Mouse (Mus musculus): Measurements from ENCODE around the gene Gzmk. TPM values are rescaled to one million over a fixed set of nuclear protein-coding genes. Genes with fewer than 3 reads are reported as not detected.

Gzmk gene
- polyA plus RNA-seq, 1 experiment from 2014 or later = not detected

GRCm38 (mm10) chr13:113183310-113183709 is 42.4 kb downstream of the Gzmk start:
- H3K4me3 ChIP-seq (ENCODE audit: low read depth, low read length) = no peak overlapping the region
- H3K4me1 ChIP-seq (replicated peaks; ENCODE audit: control insufficient read depth, insufficient read depth) = no peaks in the 10 kb centered on the region
- H3K9ac ChIP-seq (ENCODE audit: low read length) = no peak overlapping the region
- no peak overlapping the region for H3K27ac ChIP-seq (replicated peaks)
- DNase-seq (ENCODE audit: low spot score) (no peak), ATAC-seq (ENCODE audit: low FRiP score, low TSS enrichment) (peak; percentile 54; the same call in 1 of the 2 replicates)
- H3K27me3 ChIP-seq (ENCODE audit: control insufficient read depth, insufficient read depth, low read length) = no peaks in the 10 kb centered on the region
- WGBS = 63% methylated on average over 8 of the region's 8 CpGs
- H3K9me3 ChIP-seq (ENCODE audit: control insufficient read depth, low read length) = no peaks in the 10 kb centered on the region
- no peak overlapping the region for H3K4me2 ChIP-seq (replicated peaks; ENCODE audit: low read depth)
- H3K36me3 ChIP-seq (ENCODE audit: control insufficient read depth, insufficient read depth, low read length) = no peaks in the 10 kb centered on the region
- TF ChIP-seq CTCF (IDR thresholded peaks at IDR 0.05; ENCODE audit: low read depth) (no peak), EP300 (optimal IDR thresholded peaks at IDR 0.05) (peak; percentile 41)

GRCm38 (mm10) chr13:113174162-113174561 is 51.5 kb downstream of the Gzmk start:
- DNase-seq (ENCODE audit: low spot score) = no peak
- Histone ChIP-seq H3K9ac (ENCODE audit: low read length) (no peak overlapping the region), H3K27ac (replicated peaks) (no peak overlapping the region), H3K4me2 (replicated peaks; ENCODE audit: low read depth) (no peak overlapping the region), H3K4me1 (replicated peaks; ENCODE audit: control insufficient read depth, insufficient read depth) (no peaks in the 10 kb centered on the region), H3K27me3 (ENCODE audit: control insufficient read depth, insufficient read depth, low read length) (no peaks in the 10 kb centered on the region), H3K4me3 (ENCODE audit: low read depth, low read length) (no peak overlapping the region), H3K36me3 (ENCODE audit: control insufficient read depth, insufficient read depth, low read length) (no peaks in the 10 kb centered on the region), H3K9me3 (ENCODE audit: control insufficient read depth, low read length) (no peaks in the 10 kb centered on the region)
- WGBS = 78% methylated on average over 6 of the region's 6 CpGs
- no peak for TF ChIP-seq EP300 (optimal IDR thresholded peaks at IDR 0.05)
- TF ChIP-seq CTCF (IDR thresholded peaks at IDR 0.05; ENCODE audit: low read depth) = no peak
- ATAC-seq (ENCODE audit: low FRiP score, low TSS enrichment) = no peak

GRCm38 (mm10) chr13:113170256-113170655 is 55.5 kb downstream of the Gzmk start:
- Histone ChIP-seq H3K9me3 (ENCODE audit: control insufficient read depth, low read length) (no peaks in the 10 kb centered on the region), H3K9ac (ENCODE audit: low read length) (no peak overlapping the region), H3K36me3 (ENCODE audit: control insufficient read depth, insufficient read depth, low read length) (no peaks in the 10 kb centered on the region), H3K27ac (replicated peaks) (no peak overlapping the region), H3K4me1 (replicated peaks; ENCODE audit: control insufficient read depth, insufficient read depth) (no peaks in the 10 kb centered on the region), H3K27me3 (ENCODE audit: control insufficient read depth, insufficient read depth, low read length) (no peaks in the 10 kb centered on the region), H3K4me2 (replicated peaks; ENCODE audit: low read depth) (no peak overlapping the region), H3K4me3 (ENCODE audit: low read depth, low read length) (no peak overlapping the region)
- TF ChIP-seq CTCF (IDR thresholded peaks at IDR 0.05; ENCODE audit: low read depth) (no peak), EP300 (optimal IDR thresholded peaks at IDR 0.05) (no peak)
- DNase-seq (ENCODE audit: low spot score) (no peak), ATAC-seq (ENCODE audit: low FRiP score, low TSS enrichment) (no peak)

GRCm38 (mm10) chr13:113168018-113168534 is 57.6 kb downstream of the Gzmk start:
- no peaks in the 10 kb centered on the region for H3K9me3 ChIP-seq (ENCODE audit: control insufficient read depth, low read length)
- TF ChIP-seq EP300 (optimal IDR thresholded peaks at IDR 0.05) (no peak), CTCF (IDR thresholded peaks at IDR 0.05; ENCODE audit: low read depth) (no peak)
- H3K36me3 ChIP-seq (ENCODE audit: control insufficient read depth, insufficient read depth, low read length) = no peaks in the 10 kb centered on the region
- ATAC-seq (ENCODE audit: low FRiP score, low TSS enrichment) (no peak), DNase-seq (ENCODE audit: low spot score) (no peak)
- WGBS = 63% methylated on average over 9 of the region's 9 CpGs
- no peak overlapping the region for H3K9ac ChIP-seq (ENCODE audit: low read length)
- no peak overlapping the region for H3K4me3 ChIP-seq (ENCODE audit: low read depth, low read length)
- H3K27ac ChIP-seq (replicated peaks) = no peak overlapping the region
- no peaks in the 10 kb centered on the region for H3K4me1 ChIP-seq (replicated peaks; ENCODE audit: control insufficient read depth, insufficient read depth)
- H3K27me3 ChIP-seq (ENCODE audit: control insufficient read depth, insufficient read depth, low read length) = no peaks in the 10 kb centered on the region
- H3K4me2 ChIP-seq (replicated peaks; ENCODE audit: low read depth) = no peak overlapping the region

- no peaks in the 10 kb centered on the region for H3K9me3 ChIP-seq (ENCODE audit: control insufficient read depth, low read length)
- no peaks in the 10 kb centered on the region for H3K36me3 ChIP-seq (ENCODE audit: control insufficient read depth, insufficient read depth, low read length)
- no peak for ATAC-seq (ENCODE audit: low FRiP score, low TSS enrichment)
- no peak overlapping the region for H3K27ac ChIP-seq (replicated peaks)
- no peak for TF ChIP-seq CTCF (IDR thresholded peaks at IDR 0.05; ENCODE audit: low read depth)
- TF ChIP-seq EP300 (optimal IDR thresholded peaks at IDR 0.05) = no peak
- H3K27me3 ChIP-seq (ENCODE audit: control insufficient read depth, insufficient read depth, low read length) = no peaks in the 10 kb centered on the region
- WGBS = 73% methylated on average over 5 of the region's 5 CpGs
- no peak overlapping the region for H3K4me3 ChIP-seq (ENCODE audit: low read depth, low read length)
- no peak overlapping the region for H3K4me2 ChIP-seq (replicated peaks; ENCODE audit: low read depth)
- H3K4me1 ChIP-seq (replicated peaks; ENCODE audit: control insufficient read depth, insufficient read depth) = no peaks in the 10 kb centered on the region
- no peak for DNase-seq (ENCODE audit: low spot score)
- H3K9ac ChIP-seq (ENCODE audit: low read length) = no peak overlapping the region
Measured at GRCm38 (mm10) chr13:113164252-113165005, 61.3 kb downstream of the Gzmk start.

GRCm38 (mm10) chr13:113151556-113151955 is 74.2 kb downstream of the Gzmk start:
- Histone ChIP-seq H3K9ac (ENCODE audit: low read length) (no peak overlapping the region), H3K4me2 (replicated peaks; ENCODE audit: low read depth) (no peak overlapping the region), H3K27ac (replicated peaks) (no peak overlapping the region), H3K36me3 (ENCODE audit: control insufficient read depth, insufficient read depth, low read length) (no peaks in the 10 kb centered on the region), H3K4me3 (ENCODE audit: low read depth, low read length) (no peak overlapping the region), H3K9me3 (ENCODE audit: control insufficient read depth, low read length) (no peaks in the 10 kb centered on the region), H3K4me1 (replicated peaks; ENCODE audit: control insufficient read depth, insufficient read depth) (no peaks in the 10 kb centered on the region), H3K27me3 (ENCODE audit: control insufficient read depth, insufficient read depth, low read length) (no peaks in the 10 kb centered on the region)
- DNase-seq (ENCODE audit: low spot score) (no peak), ATAC-seq (ENCODE audit: low FRiP score, low TSS enrichment) (no peak)
- 83% methylated on average over 4 of the region's 4 CpGs for WGBS
- TF ChIP-seq CTCF (IDR thresholded peaks at IDR 0.05; ENCODE audit: low read depth) = no peak
- TF ChIP-seq EP300 (optimal IDR thresholded peaks at IDR 0.05) = no peak
